Mouse (Mus musculus): ENCODE results near the gene Usp6nl.

The Usp6nl gene

GRCm38 (mm10) chr2:6414400-6414799, 91.9 kb downstream of the Usp6nl start:
- DNase-seq (ENCODE audit: inconsistent ontology term) = no peak

- peak; percentile 65 for DNase-seq (ENCODE audit: inconsistent ontology term)
These were observed 94.7 kb downstream of the Usp6nl start for GRCm38 (mm10) chr2:6417158-6417557.

DNA sequence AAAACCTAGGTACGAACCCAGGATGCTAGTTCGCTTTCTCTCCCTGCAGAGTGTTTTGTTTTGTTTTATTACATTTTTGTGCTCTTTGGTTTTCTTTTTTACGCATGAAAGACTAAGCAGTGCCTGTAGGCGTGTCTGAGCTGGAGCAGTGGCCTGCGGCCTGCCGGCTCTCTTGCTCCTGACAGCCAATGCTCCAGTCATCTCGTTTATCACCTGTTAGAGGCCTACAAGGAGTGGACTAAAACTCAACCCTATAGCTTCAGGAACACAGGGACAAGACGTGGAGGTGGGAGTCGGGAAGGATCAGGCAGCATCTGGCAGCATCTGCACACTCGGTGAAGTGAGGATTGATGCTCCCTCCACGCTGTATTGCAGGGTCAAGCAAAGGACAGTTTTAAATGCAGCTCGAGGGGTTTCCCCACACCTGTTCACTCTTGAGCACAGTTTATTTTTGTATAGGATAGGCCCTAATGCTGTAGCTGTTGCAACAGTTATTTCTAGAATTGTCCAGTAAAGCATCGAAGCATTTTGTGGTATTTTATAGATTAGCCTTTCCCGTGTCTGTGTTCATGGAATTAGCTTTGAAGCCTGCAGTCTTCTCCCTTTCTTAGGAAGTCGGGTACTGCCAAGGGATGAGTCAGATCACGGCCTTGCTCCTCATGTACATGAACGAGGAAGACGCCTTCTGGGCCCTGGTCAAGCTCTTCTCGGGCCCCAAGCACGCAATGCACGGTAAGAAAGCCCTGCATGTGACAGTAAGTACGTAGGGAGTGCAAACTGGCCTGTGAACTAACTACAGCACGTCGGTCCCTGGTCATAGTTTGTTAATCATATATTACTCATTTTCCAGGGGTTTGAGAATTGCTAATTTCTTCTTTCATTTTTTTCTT, 101.4 kb downstream of the Usp6nl start:
- no peak for DNase-seq (ENCODE audit: inconsistent ontology term)

DNA sequence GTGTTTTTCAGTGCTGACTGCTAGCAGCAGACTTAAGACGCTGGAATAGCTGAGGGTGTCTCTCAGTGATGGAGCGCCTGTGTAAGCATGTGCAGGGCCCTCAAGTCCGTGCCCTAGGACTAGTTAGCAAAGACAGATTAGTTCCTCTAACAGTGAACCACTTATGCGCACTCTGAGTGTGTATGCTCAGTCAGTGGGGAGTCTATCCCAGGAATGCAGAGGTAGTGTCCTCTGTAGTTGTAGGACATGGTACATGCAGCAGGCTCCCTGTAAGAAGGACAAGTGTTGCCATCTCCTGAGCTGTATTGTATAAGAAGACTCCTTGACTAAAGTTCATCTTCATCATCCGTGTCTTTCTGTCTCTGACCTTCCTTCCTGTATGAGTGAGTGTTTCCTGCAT, 102.4 kb downstream of the Usp6nl start:
- DNase-seq (ENCODE audit: inconsistent ontology term) = no peak

DNA sequence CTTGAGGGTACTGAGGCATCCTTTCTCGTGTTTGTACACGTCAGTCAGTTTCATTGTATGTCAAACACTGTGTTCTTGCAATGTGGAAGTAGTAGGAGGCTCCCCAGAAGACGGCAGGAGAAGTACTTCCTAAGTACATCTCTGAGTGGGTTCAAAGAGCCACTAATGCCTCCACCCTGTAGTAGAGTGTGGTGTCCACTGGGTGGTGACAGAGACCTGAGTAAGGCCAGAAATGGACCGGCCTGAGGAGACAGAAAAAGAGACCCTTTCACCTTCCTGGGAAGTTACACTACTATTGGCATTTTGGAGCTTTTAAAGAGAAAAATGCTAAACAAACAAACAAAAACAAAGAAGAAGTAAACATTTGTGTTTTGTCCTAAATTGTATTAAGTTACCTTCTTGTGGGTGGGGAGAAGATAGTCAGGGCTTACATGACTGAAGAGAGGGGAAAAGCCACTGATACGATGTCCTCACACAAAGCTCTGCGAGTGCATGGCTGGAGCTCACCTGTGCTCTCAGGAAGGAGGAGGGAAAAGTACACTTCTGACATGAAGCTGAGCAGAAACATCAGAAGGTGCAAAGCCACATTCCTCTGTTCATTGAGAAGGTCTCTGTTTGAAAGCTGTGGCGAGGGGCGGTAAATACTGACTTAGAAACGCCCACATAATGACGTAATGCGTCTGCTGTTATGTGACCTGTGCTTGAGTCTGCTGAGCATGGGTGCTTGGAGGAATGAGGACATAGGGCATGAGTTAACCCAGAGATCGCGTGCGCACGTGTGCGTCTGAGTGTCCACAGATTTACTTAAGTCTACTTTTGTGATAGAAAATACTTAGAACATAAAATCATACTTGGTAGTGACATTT, 113.9 kb downstream of the Usp6nl start:
- DNase-seq (ENCODE audit: inconsistent ontology term) = peak; percentile 33

DNA sequence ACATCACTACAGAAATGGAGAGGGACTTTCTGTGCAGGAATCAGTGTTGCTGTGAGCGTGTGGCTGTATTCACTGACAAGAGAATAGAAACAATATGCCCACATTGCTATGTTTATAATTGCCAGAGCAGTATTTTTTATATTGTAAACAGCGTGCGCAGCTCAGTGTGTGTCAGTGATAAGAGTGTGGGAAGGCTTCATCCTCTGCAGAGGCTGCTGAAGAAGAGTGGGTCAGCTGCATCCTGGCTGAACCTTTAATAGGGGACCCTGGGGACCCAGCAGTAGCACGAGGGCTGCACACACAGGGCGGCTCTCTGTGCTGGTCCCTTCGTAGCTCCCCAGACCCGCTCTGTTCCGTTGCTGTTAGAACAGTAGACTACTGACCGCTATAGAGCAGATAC, 119.2 kb downstream of the Usp6nl start:
- no peak for DNase-seq (ENCODE audit: inconsistent ontology term)

GRCm38 (mm10) chr2:6442302-6442701, 119.8 kb downstream of the Usp6nl start:
- DNase-seq (ENCODE audit: inconsistent ontology term) = no peak

- DNase-seq (ENCODE audit: inconsistent ontology term) = no peak
These were observed 121.5 kb downstream of the Usp6nl start for GRCm38 (mm10) chr2:6444015-6444414.

GRCm38 (mm10) chr2:6444723-6445169, 122.3 kb downstream of the Usp6nl start:
- DNase-seq (ENCODE audit: inconsistent ontology term) = no peak

DNA sequence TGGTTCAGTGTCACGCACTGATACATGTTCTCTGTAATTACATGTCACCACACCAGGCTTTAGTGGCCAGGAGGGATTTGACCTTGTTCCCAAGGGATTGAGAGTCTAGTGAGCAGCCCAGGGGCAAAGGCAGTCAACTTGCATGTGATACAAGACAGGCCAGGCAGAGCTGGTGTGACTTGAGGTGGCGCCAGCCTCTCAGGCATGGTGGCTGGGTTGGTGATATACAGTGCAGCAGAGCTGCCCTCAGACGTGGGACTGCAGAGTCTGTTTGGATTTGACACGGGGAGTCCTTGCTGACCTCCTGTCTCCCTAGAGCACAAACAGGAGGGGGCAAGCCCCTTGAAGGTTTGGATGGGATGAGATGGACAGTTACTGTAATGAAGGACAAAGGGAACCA, 123.4 kb downstream of the Usp6nl start:
- no peak for DNase-seq (ENCODE audit: inconsistent ontology term)

GRCm38 (mm10) chr2:6448880-6449279, 126.4 kb downstream of the Usp6nl start:
- no peak for DNase-seq (ENCODE audit: inconsistent ontology term)

DNA sequence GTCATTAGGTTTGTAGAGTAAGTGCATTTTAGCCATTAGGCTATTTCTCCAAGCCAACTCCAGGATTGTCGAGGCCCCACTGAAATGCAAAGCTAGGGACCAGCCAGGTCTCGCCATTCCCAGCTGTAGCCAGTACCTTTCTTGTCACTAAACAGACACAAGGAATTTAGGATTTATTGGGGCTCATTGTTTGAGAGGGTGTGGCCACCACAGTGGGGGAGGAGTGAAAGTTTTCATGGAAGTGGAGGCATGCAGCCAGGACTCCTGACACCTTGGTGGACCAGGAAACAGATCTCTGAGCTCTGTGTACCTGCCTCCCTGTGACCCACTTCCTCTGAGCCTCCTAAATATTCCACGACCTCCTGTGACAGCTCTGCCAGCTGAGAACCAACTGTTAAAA, 127.2 kb downstream of the Usp6nl start:
- DNase-seq (ENCODE audit: inconsistent ontology term) = no peak

DNA sequence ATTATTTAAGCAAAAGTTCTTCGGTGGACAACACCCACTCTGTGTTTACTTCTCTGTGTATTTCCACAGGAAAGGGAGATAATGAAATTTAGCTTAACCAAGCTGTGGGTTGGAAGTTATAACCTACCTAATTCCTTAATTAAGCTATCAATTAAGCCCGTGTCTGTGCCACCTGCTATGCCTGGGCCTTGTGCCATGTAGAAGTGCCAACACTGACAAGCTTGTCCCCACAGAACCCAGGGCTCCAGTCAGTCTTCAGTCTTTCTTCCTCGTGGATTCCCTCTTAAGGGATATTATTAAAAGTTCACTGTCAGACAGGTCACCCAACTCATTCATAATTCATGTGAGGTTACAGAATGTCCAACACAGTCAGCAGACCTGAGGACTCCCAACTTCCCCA, 128.1 kb downstream of the Usp6nl start:
- DNase-seq (ENCODE audit: inconsistent ontology term) = peak; percentile 24

- DNase-seq (ENCODE audit: inconsistent ontology term) = peak; percentile 32
These were observed 132.6 kb downstream of the Usp6nl start for GRCm38 (mm10) chr2:6454941-6455516.

DNA sequence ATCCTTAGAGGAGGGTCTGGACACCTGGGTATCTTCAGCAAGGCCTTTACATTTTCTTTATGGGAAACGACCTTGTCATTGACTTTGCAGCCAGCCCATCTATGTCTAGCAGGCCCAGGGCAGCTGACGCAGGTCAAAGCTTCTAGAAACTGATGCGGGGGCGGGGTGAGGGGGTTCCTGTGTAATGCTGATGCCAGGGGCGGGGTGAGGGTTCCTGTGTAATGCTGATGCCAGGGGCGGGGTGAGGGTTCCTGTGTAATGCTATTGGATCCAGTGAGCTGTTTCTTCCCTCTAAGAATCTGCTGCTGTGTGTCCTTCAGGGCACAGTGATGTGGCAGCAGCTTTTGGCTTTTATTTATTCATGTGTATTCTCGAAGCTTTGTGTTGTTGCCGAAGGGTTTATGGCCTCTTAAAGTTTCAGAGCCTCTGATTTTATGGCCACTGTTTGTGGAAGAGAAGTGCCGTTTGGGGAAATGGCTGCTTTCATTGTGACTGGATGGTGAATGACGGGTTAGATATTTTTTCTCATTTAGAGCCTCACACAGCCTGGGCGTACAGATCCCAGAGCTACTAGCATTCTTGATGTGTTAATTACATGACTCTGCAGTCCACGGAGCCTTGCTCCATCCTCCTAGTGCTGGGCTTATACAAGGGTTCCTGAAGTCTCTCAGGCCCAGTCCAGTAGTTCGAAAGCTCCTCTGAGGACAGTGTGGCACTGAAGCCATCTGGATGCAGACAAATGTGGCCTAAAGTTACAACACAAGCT, 137.0 kb downstream of the Usp6nl start:
- DNase-seq (ENCODE audit: inconsistent ontology term) = no peak

DNA sequence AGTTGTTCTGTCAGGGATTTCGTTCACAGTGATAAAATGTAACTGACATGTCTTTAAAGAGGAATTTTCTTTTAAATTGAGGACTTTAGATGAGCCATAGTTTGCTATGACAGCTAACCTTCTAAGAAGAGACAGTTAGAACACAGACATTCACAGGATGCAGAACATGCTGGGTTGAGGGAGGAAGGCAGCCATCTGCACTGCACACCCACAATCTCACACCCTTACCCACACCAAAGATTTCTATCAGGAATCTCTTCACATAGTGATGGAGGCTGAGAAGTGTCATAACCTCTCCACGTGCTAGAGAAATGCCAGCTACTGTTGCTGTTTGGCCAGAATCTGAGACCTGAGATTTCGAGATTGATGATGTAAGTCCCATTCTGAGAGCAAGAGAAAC, 139.8 kb downstream of the Usp6nl start:
- DNase-seq (ENCODE audit: inconsistent ontology term) = no peak

GRCm38 (mm10) chr2:6463772-6464661, 141.6 kb downstream of the Usp6nl start:
- peak; percentile 87 for DNase-seq (ENCODE audit: inconsistent ontology term)

- no peak for DNase-seq (ENCODE audit: inconsistent ontology term)
These were observed 143.9 kb downstream of the Usp6nl start for GRCm38 (mm10) chr2:6466396-6466795.

GRCm38 (mm10) chr2:6467318-6467717, 144.9 kb downstream of the Usp6nl start:
- DNase-seq (ENCODE audit: inconsistent ontology term) = no peak

DNA sequence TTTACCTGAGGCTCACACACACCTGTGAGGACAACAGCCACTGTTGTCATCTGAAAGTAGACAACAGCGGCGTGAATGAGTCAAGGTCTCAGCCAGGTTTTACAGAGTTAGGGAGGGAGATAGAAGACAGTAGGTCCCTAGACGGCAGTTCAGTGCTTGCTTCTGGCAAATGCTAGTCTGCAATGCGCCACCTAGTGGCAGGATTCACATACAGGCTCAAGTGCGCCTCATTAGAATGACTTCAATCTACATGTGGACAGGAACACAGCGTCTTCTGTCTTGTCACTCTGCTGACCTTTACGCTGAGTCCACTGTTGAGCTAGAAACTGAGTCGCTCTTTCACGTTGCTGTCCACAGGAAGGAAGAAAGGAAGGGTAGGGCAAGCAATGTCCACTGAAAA, 146.7 kb downstream of the Usp6nl start:
- no peak for DNase-seq (ENCODE audit: inconsistent ontology term)
